Mouse (Mus musculus) stomach, embryonic 14.5 days (tissue): ENCODE measurements around the gene Sftpd. TPM values are rescaled to one million over a fixed set of nuclear protein-coding genes. Genes with fewer than 3 reads are reported as not detected.

Source experiments
- ATAC-seq: fragments of 200-750 bp; cut with Nextera tagmentation; 2 replicates; pipeline ENCODE4 v1.8.0; 2017; ENCODE audit warnings: low read depth, moderate TSS enrichment; ENCODE audit not compliant: insufficient number of reproducible peaks, insufficient read depth, low FRiP score
- H3K27ac ChIP-seq: fragments of 300-500 bp; sonication (generic); 2 replicates; pipeline ENCODE4 v1.5.1; 2014; ENCODE audit warnings: mild to moderate bottlenecking, low read length, moderate library complexity, mixed read lengths
- H3K27me3 ChIP-seq: fragments of 300-500 bp; sonication (generic); 2 replicates; pipeline ENCODE4 v1.6.1; 2014; ENCODE audit warnings: low read length, control low read depth, mixed read lengths; ENCODE audit not compliant: control insufficient read depth, insufficient read depth
- H3K36me3 ChIP-seq: fragments of 300-500 bp; sonication (generic); 2 replicates; pipeline ENCODE4 v1.6.1; 2014; ENCODE audit warnings: mild to moderate bottlenecking, control low read depth, low read length, moderate library complexity, mixed read lengths; ENCODE audit not compliant: control insufficient read depth, insufficient read depth
- H3K4me1 ChIP-seq: fragments of 300-500 bp; sonication (generic); 2 replicates; pipeline ENCODE4 v1.6.1; 2014; ENCODE audit warnings: low read length, control low read depth, mixed read lengths; ENCODE audit not compliant: control insufficient read depth, insufficient read depth
- H3K4me2 ChIP-seq: fragments of 300-500 bp; sonication (generic); replicated peaks from 2 replicates; pipeline ENCODE4 v1.6.1; 2014; ENCODE audit warnings: low read depth, low read length, control low read depth
- H3K4me3 ChIP-seq: fragments of 300-500 bp; sonication (generic); 2 replicates; pipeline ENCODE4 v1.5.1; 2014; ENCODE audit warnings: low read depth, low read length, control low read depth
- H3K9ac ChIP-seq: fragments of 300-500 bp; sonication (generic); replicated peaks from 2 replicates; pipeline ENCODE4 v1.6.1; 2014; ENCODE audit warnings: low read depth, mild to moderate bottlenecking, control low read depth, low read length, moderate library complexity, mixed read lengths
- H3K9me3 ChIP-seq: fragments of 300-500 bp; sonication (generic); 2 replicates; pipeline ENCODE4 v1.6.1; 2016; ENCODE audit warnings: low read depth, low read length, control low read depth; ENCODE audit not compliant: control insufficient read depth
- WGBS: fragments of 180-500 bp; shearing (Covaris S2); extraction: QIAGEN DNeasy Blood & Tissue Kit; methylation state at CpG from one replicate; pipeline ENCODE4 v1.1.7; 2014; 5-methylcytosine and 5-hydroxymethylcytosine counted together
- polyA plus RNA-seq: library from polyadenylated mRNA; unstranded; fragments of >200 nt; fragmentation: Nextera tagmentation; extraction: Ambion mirVana; gene quantifications from 2 replicates; pipeline ENCODE4 v1.2.1, GENCODE M21; 2014

Sftpd gene
- polyA plus RNA-seq, 1 experiment from 2014 or later: not detected

- H3K27ac ChIP-seq: no peak overlapping the region
- no peaks in the 10 kb centered on the region for H3K27me3 ChIP-seq
- 41% methylated on average over 1 of the region's 1 CpGs for WGBS
- H3K4me2 ChIP-seq: no peak overlapping the region
- no peaks in the 10 kb centered on the region for H3K9me3 ChIP-seq
- H3K4me1 ChIP-seq: no peaks in the 10 kb centered on the region
- no peak overlapping the region for H3K4me3 ChIP-seq
- H3K36me3 ChIP-seq: no peaks in the 10 kb centered on the region
- no peak for ATAC-seq
- H3K9ac ChIP-seq: no peak overlapping the region
Observed at GRCm38 (mm10) chr14:41160743-41161142, 24.2 kb downstream of the Sftpd start.

GRCm38 (mm10) chr14:41160076-41160475 lies 24.9 kb downstream of the Sftpd start:
- Histone ChIP-seq H3K9ac (no peak overlapping the region), H3K4me2 (no peak overlapping the region), H3K4me1 (no peaks in the 10 kb centered on the region), H3K4me3 (no peak overlapping the region), H3K9me3 (no peaks in the 10 kb centered on the region), H3K27me3 (no peaks in the 10 kb centered on the region), H3K27ac (no peak overlapping the region), H3K36me3 (no peaks in the 10 kb centered on the region)
- no peak for ATAC-seq
- 60% methylated on average over 4 of the region's 4 CpGs for WGBS

- ATAC-seq: no peak
- 82% methylated on average over 7 of the region's 7 CpGs for WGBS
- no peaks in the 10 kb centered on the region for H3K27me3 ChIP-seq
- no peak within 1 kb of the TSS for H3K27ac ChIP-seq
- H3K9me3 ChIP-seq: no peaks in the 10 kb centered on the region
- H3K4me3 ChIP-seq: no peak within 1 kb of the TSS
- H3K9ac ChIP-seq: no peak within 1 kb of the TSS
- H3K4me1 ChIP-seq: no peaks in the 10 kb centered on the region
- H3K36me3 ChIP-seq: no peaks in the 10 kb centered on the region
- H3K4me2 ChIP-seq: no peak within 1 kb of the TSS
Observed at GRCm38 (mm10) chr14:41151220-41151898, 33.6 kb downstream of the Sftpd start, which contains the start of gene Mbl1. TSS of gene Mbl1 (plus strand) at chr14:41151458.

DNA sequence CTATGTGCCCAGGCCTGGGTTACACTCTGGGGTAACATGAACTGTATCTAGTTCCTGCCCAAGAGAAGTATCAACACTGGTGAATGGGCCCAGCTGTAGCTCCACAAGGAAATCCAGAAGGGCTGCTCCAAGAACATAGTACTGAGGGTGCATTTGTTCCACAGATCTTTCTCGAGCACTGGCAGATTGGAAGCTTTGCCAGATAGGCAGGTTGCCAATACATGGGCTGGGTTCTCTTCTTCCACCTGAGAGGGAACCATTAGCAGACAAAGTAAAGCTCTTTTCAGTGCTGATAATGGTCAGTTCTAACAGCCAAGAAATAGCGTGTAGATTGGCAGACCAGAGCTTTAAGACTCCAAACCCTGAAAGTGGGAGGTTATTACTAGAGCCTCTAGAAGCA lies 37.6 kb downstream of the Sftpd start:
- Histone ChIP-seq H3K36me3 (no peaks in the 10 kb centered on the region), H3K27ac (no peak overlapping the region), H3K9ac (no peak overlapping the region), H3K4me2 (no peak overlapping the region), H3K27me3 (no peaks in the 10 kb centered on the region), H3K4me1 (no peaks in the 10 kb centered on the region), H3K9me3 (no peaks in the 10 kb centered on the region), H3K4me3 (no peak overlapping the region)
- 77% methylated on average over 2 of the region's 2 CpGs for WGBS
- no peak for ATAC-seq

- Histone ChIP-seq H3K4me1 (no peaks in the 10 kb centered on the region), H3K4me2 (no peak overlapping the region), H3K9ac (no peak overlapping the region), H3K36me3 (no peaks in the 10 kb centered on the region), H3K27ac (no peak overlapping the region), H3K9me3 (no peaks in the 10 kb centered on the region), H3K27me3 (no peaks in the 10 kb centered on the region), H3K4me3 (no peak overlapping the region)
- WGBS: 71% methylated on average over 3 of the region's 3 CpGs
- no peak for ATAC-seq
Observed at GRCm38 (mm10) chr14:41146922-41147321, 38.0 kb downstream of the Sftpd start.

DNA sequence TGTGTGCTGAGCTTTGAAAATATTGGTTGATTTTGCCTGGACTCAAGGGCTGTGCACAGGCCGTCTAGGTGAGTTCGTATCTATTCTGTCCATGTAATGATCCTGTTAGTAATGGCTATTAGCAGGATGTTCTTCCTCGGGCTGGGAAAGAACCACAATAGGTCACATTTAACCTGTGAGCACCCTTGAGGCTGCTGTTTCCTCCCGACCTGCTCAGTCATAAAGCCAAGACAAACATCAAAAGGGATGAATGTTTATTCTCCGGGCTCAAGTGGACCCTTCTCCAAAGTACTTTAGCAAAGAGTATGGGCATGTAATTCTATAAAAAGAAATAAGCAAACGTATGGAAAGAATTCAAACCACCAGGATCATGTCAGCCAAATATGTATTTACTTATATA lies 38.9 kb downstream of the Sftpd start:
- Histone ChIP-seq H3K9me3 (no peaks in the 10 kb centered on the region), H3K4me2 (no peak overlapping the region), H3K9ac (no peak overlapping the region), H3K27ac (no peak overlapping the region), H3K4me3 (no peak overlapping the region), H3K4me1 (no peaks in the 10 kb centered on the region), H3K36me3 (no peaks in the 10 kb centered on the region), H3K27me3 (no peaks in the 10 kb centered on the region)
- WGBS: 54% methylated on average over 6 of the region's 6 CpGs
- ATAC-seq: no peak

DNA sequence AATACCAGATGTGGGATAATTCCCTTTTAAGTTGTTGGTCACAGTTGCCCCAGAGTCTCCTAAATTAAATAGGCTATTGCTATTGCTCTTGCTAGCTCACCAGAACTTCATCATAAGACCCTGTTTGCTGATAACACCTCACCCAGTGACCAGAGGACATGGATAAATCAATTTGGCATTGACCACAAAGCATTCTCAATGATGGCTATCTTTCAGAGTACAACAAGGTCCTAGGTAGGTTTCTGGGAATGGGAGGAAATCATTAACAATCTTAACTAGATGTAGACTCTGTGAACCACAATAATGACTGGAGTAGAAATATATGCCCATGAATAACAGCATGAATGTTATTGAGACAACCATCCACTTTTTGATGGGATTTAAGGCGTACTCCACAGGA lies 44.3 kb downstream of the Sftpd start:
- Histone ChIP-seq H3K27me3 (no peaks in the 10 kb centered on the region), H3K9ac (no peak overlapping the region), H3K36me3 (no peaks in the 10 kb centered on the region), H3K4me1 (no peaks in the 10 kb centered on the region), H3K4me3 (no peak overlapping the region), H3K27ac (no peak overlapping the region), H3K4me2 (no peak overlapping the region), H3K9me3 (no peaks in the 10 kb centered on the region)
- WGBS: 90% methylated on average over 1 of the region's 1 CpGs
- ATAC-seq: no peak

DNA sequence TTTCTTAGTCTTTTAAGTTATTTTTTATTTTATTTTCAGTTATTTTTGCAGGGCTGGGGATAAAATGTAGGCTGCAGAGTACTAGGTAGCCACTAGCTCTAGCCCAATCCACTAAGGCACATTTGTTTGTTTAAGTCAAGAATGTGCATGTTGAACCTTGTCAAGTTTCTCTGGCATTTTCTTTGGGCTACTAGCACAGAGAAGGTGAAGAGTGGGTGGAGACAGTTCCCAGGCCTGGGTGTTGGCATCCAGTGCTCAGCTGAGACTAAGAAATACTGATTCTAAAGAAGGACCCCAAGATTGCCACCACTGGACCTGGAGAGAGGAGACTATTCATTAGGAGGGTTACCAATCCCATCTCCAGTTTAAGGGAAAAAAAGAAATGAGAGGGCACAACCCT lies 47.9 kb downstream of the Sftpd start:
- Histone ChIP-seq H3K4me1 (no peaks in the 10 kb centered on the region), H3K27ac (no peak overlapping the region), H3K9me3 (no peaks in the 10 kb centered on the region), H3K36me3 (no peaks in the 10 kb centered on the region), H3K9ac (no peak overlapping the region), H3K27me3 (no peaks in the 10 kb centered on the region), H3K4me2 (no peak overlapping the region), H3K4me3 (no peak overlapping the region)
- ATAC-seq: no peak

- Histone ChIP-seq H3K36me3 (no peaks in the 10 kb centered on the region), H3K4me3 (no peak within 1 kb of the TSS), H3K27ac (no peak within 1 kb of the TSS), H3K27me3 (no peaks in the 10 kb centered on the region), H3K9me3 (no peaks in the 10 kb centered on the region), H3K4me1 (no peaks in the 10 kb centered on the region), H3K9ac (no peak within 1 kb of the TSS), H3K4me2 (no peak within 1 kb of the TSS)
- ATAC-seq: no peak
- 63% methylated on average over 7 of the region's 7 CpGs for WGBS
Observed at GRCm38 (mm10) chr14:41131540-41131939, 53.4 kb downstream of the Sftpd start, which contains the start of gene Sftpa1. TSS of gene Sftpa1 (plus strand) at chr14:41131782.
